Mouse (Mus musculus) midbrain, postnatal 0 days (tissue): ENCODE measurements at regions not wholly inside any gene's neighbourhood (a gene's known extent, or its start where the extent isn't known, plus 50 kb on each side); places are given as distances from the start of the nearest gene placed in this dataset.

ENCODE experiments used
- ATAC-seq: fragments of 200-750 bp; cut with Nextera tagmentation; 2 replicates; pipeline ENCODE4 v1.8.0; 2017; ENCODE audit warnings: moderate number of reproducible peaks, mild to moderate bottlenecking, moderate TSS enrichment, moderate library complexity; ENCODE audit not compliant: low FRiP score
- DNase-seq: peaks from one replicate; pipeline ENCODE4 v3.0.0-alpha.2; 2015; ENCODE audit warnings: low spot score
- H3K27ac ChIP-seq: fragments of 300-500 bp; sonication (generic); 2 replicates; pipeline ENCODE4 v1.5.1; 2014; ENCODE audit warnings: low read depth, mild to moderate bottlenecking, low read length, mixed read lengths
- H3K27me3 ChIP-seq: fragments of 300-500 bp; sonication (generic); 2 replicates; pipeline ENCODE4 v1.6.1; 2014; ENCODE audit warnings: low read length, control low read depth, mixed read lengths; ENCODE audit not compliant: insufficient read depth
- H3K36me3 ChIP-seq: fragments of 300-500 bp; sonication (generic); 2 replicates; pipeline ENCODE4 v1.6.1; 2014; ENCODE audit warnings: low read length, control low read depth, mixed read lengths; ENCODE audit not compliant: insufficient read depth
- H3K4me1 ChIP-seq: fragments of 300-500 bp; sonication (generic); 2 replicates; pipeline ENCODE4 v1.6.1; 2014; ENCODE audit warnings: mild to moderate bottlenecking, control low read depth, antibody characterized with exemption, low read length, mixed read lengths; ENCODE audit not compliant: insufficient read depth
- H3K4me2 ChIP-seq: fragments of 300-500 bp; sonication (generic); 2 replicates; pipeline ENCODE4 v1.6.1; 2014; ENCODE audit warnings: low read depth, mild to moderate bottlenecking, low read length, mixed read lengths; ENCODE audit not compliant: poor library complexity, severe bottlenecking
- H3K4me3 ChIP-seq: fragments of 300-500 bp; sonication (generic); 2 replicates; pipeline ENCODE4 v1.5.1; 2014; ENCODE audit warnings: low read depth, mild to moderate bottlenecking, low read length, moderate library complexity
- H3K9ac ChIP-seq: fragments of 300-500 bp; sonication (generic); replicated peaks from 2 replicates; pipeline ENCODE4 v1.6.1; 2014; ENCODE audit warnings: mild to moderate bottlenecking, low read length, moderate library complexity, mixed read lengths; ENCODE audit not compliant: poor library complexity, severe bottlenecking
- H3K9me3 ChIP-seq: fragments of 300-500 bp; sonication (generic); 2 replicates; pipeline ENCODE4 v1.6.1; 2016; ENCODE audit warnings: low read length, control low read depth
- CTCF ChIP-seq: IDR thresholded peaks from 2 replicates; pipeline ENCODE4 v1.5.1; 2016; ENCODE audit warnings: antibody characterized with exemption, mild to moderate bottlenecking
- WGBS: fragments of 180-500 bp; shearing (Covaris S2); extraction: QIAGEN DNeasy Blood & Tissue Kit; methylation state at CpG from one replicate; pipeline ENCODE4 v1.1.7; 2014; 5-methylcytosine and 5-hydroxymethylcytosine counted together

DNA sequence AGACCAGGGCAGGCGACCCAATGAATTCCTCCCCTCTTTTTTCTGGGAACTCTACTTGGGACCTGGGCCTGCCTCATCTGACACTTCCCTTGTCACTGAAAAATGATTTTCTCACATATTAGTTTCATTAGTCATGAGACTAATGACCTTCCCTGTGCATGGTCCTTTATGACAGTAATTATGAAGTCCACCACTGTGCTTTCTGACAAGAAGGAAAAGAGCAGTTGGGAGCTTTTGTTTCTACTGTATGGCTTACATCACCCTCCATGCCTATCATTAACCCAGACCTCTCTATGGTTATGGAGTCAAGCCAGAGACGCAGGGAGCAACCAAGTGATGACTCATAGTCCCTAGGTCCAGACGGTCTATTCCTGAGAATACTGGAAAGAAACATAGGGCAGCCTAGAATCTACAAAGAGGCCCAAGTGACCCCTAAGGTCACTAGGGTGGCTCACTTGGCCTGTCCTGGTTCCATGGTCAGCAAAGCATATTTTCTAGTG, 109.8 kb upstream of the Plxna4 start:
- Histone ChIP-seq H3K27ac (no peak overlapping the region), H3K27me3 (no peaks in the 10 kb centered on the region), H3K4me1 (no peaks in the 10 kb centered on the region), H3K9ac (no peak overlapping the region), H3K4me2 (no peak overlapping the region), H3K9me3 (no peaks in the 10 kb centered on the region), H3K36me3 (no peaks in the 10 kb centered on the region), H3K4me3 (no peak overlapping the region)
- WGBS: 77% methylated on average over 3 of the region's 3 CpGs
- DNase-seq (no peak), ATAC-seq (no peak)
- no peak for TF ChIP-seq CTCF

DNA sequence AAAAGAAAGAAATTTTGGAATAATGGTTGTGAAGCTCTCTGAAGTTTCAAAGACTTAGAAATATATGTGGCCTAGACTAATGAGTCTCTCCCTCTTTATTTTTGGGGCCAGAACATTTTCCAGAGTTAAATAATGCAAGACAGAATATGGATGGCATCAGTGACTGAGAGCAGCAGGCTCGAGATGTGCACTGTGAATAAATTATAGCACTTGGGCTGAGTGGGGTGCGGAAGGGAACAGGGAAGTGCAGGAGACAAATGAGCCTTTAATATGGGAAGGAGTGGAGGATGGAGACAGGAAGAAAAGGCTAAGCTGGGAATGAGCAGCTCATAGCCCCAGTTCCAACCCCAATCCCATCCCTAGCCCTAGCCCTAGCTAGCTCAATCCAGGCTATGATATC, 108.0 kb upstream of the Plxna4 start:
- Histone ChIP-seq H3K27ac (no peak overlapping the region), H3K4me2 (no peak overlapping the region), H3K9ac (no peak overlapping the region), H3K9me3 (no peaks in the 10 kb centered on the region), H3K27me3 (no peaks in the 10 kb centered on the region), H3K4me1 (no peaks in the 10 kb centered on the region), H3K36me3 (no peaks in the 10 kb centered on the region), H3K4me3 (no peak overlapping the region)
- 73% methylated on average over 2 of the region's 2 CpGs for WGBS
- no peak for TF ChIP-seq CTCF
- no peak for DNase-seq
- ATAC-seq: no peak

DNA sequence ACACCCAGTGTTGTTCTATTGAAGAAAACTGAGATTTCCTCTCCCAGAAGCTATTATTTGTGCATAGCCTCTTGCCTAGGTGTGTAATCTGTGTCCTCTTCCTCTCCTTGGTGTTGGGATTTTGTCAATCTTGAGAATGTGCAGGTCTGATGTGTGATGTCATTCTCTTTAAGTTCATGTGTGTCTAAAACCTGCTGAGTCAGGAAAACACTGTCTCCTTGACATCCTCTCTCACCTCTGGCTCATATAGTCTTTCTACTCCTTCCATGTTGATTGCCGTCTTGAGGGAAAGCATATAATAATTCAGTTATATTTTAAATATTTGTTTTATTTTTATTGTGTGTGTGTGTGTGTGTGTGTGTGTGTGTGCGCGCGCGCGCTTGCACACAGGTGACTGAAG, 84.6 kb upstream of the Plxna4 start:
- no peaks in the 10 kb centered on the region for H3K4me1 ChIP-seq
- H3K4me3 ChIP-seq: no peak overlapping the region
- no peaks in the 10 kb centered on the region for H3K36me3 ChIP-seq
- no peak for TF ChIP-seq CTCF
- H3K9me3 ChIP-seq: no peaks in the 10 kb centered on the region
- H3K9ac ChIP-seq: no peak overlapping the region
- H3K27me3 ChIP-seq: no peaks in the 10 kb centered on the region
- ATAC-seq (no peak), DNase-seq (no peak)
- WGBS: 99% methylated on average over 6 of the region's 6 CpGs
- H3K4me2 ChIP-seq: no peak overlapping the region
- no peak overlapping the region for H3K27ac ChIP-seq

DNA sequence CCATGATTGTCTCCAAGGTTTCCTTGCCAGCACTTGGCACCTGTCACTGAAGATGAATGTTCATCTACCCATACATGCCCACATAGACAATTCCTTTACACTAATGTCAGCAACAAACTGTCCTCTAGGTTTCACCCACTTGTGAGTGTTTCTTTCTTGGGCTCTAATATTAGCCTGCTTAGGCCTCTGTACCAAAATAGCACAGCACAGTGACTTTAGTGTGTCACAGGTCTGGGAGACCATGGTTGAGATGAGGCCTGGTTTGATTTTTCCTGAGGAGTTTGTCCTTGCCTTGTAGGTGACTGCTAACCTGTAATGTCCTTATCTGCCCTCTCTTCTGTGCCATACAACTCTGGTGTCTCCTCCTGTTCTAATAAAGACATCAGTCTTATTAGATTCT, 71.8 kb upstream of the Plxna4 start:
- H3K9me3 ChIP-seq: no peaks in the 10 kb centered on the region
- H3K27ac ChIP-seq: no peak overlapping the region
- DNase-seq (no peak), ATAC-seq (no peak)
- no peak overlapping the region for H3K4me3 ChIP-seq
- no peaks in the 10 kb centered on the region for H3K27me3 ChIP-seq
- TF ChIP-seq CTCF: no peak
- no peak overlapping the region for H3K4me2 ChIP-seq
- H3K4me1 ChIP-seq: no peaks in the 10 kb centered on the region
- no peaks in the 10 kb centered on the region for H3K36me3 ChIP-seq
- H3K9ac ChIP-seq: no peak overlapping the region

DNA sequence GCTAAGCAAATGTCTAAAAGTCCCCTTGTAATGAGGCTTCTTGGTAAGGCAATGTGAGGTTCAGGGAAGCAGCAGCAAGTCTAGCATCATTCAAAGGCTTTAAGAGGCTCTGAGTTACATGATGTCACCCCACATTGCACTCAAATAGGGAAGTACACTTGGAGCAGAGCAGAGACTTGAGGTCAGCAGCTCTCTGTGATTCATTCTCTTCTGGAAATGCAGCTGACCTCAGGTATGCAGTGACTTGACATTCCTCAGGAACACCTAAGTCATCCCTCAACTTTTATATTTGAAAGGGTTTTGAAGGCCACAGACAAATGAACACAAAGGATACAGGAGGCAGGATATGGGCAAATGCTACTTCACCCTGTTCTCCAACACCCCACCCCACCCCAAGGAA, 69.4 kb upstream of the Plxna4 start:
- no peak overlapping the region for H3K27ac ChIP-seq
- DNase-seq (no peak), ATAC-seq (no peak)
- no peaks in the 10 kb centered on the region for H3K4me1 ChIP-seq
- no peak overlapping the region for H3K4me2 ChIP-seq
- no peak for TF ChIP-seq CTCF
- no peak overlapping the region for H3K9ac ChIP-seq
- H3K27me3 ChIP-seq: no peaks in the 10 kb centered on the region
- H3K9me3 ChIP-seq: no peaks in the 10 kb centered on the region
- H3K36me3 ChIP-seq: no peaks in the 10 kb centered on the region
- H3K4me3 ChIP-seq: no peak overlapping the region

DNA sequence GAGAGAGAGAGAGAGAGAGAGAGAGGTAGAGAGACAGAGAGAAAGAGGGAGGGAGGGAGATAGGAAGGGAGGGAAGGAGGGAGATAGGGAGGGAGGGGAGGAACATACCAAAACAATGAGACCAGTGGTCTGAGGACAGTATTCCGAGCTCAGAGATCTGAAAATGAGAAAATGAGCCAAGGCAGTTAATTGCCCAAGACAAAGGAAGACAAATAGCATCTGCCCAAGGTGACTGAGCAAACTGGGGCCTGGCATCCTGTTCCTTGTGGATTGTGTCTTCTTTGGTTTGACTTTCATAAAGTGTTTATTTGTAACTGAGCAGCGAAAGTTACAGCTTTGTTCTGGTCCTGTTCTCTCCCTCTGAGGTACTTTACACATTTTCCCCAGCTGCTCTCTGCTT, 66.2 kb upstream of the Plxna4 start:
- WGBS: 77% methylated on average over 2 of the region's 2 CpGs
- TF ChIP-seq CTCF: no peak

DNA sequence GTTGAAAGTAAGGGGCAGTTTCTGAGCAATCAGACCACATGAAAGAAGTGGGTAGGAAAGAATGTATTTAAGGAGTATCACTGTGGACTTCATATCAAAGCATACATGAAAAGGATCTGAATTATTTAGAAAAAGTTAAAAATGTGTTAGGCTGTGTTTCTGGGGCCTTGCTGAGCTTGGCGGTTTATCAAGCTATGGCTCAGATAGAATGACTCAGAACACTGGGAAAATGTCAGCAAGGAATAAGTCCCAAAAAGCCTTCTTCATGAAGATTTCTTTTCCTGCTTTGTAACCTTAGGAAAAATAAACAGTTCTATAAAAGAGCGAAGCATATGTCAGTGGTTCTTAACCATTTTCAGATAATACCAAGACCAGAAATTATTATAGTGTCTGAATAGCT, 56.0 kb upstream of the Plxna4 start:
- 93% methylated on average over 2 of the region's 2 CpGs for WGBS

More for the DNA sequence above, 66.2 kb upstream of the Plxna4 start:
- Histone ChIP-seq H3K27ac (no peak overlapping the region), H3K36me3 (no peaks in the 10 kb centered on the region), H3K9me3 (no peaks in the 10 kb centered on the region), H3K4me1 (no peaks in the 10 kb centered on the region), H3K27me3 (no peaks in the 10 kb centered on the region), H3K4me3 (no peak overlapping the region), H3K9ac (no peak overlapping the region), H3K4me2 (no peak overlapping the region)
- DNase-seq (no peak), ATAC-seq (no peak)

More for the DNA sequence above, 56.0 kb upstream of the Plxna4 start:
- Histone ChIP-seq H3K36me3 (no peaks in the 10 kb centered on the region), H3K27me3 (no peaks in the 10 kb centered on the region), H3K4me2 (no peak overlapping the region), H3K4me3 (no peak overlapping the region), H3K27ac (no peak overlapping the region), H3K9me3 (no peaks in the 10 kb centered on the region), H3K9ac (no peak overlapping the region), H3K4me1 (no peaks in the 10 kb centered on the region)
- TF ChIP-seq CTCF: no peak
- ATAC-seq: no peak
- no peak for DNase-seq
